Mouse (Mus musculus): ENCODE results near the gene Ttf1. TPM values are rescaled to one million over a fixed set of nuclear protein-coding genes. Genes with fewer than 3 reads are reported as not detected.

The Ttf1 gene
- polyA plus RNA-seq, 1 experiment from 2014 or later, result 11.7 TPM

Other genes with a start within 250 kb of the Ttf1 start
- 15.5 and 16.5 TPM in 2 replicates for gene Gtf3c4, start 219.9 kb upstream of the Ttf1 start, polyA plus RNA-seq (2015; fragmentation: Nextera tagmentation; extraction: Ambion mirVana)
- 14.9 and 15.6 TPM in 2 replicates for gene Ddx31, start 219.9 kb upstream of the Ttf1 start, polyA plus RNA-seq (2015; fragmentation: Nextera tagmentation; extraction: Ambion mirVana)
- gene Barhl1, start 143.6 kb upstream of the Ttf1 start, polyA plus RNA-seq (2015; fragmentation: Nextera tagmentation; extraction: Ambion mirVana), result not detected in 2 replicates
- 0.31 and 0.35 TPM in 2 replicates for gene Cfap77, start 5.2 kb upstream of the Ttf1 start, polyA plus RNA-seq (2015; fragmentation: Nextera tagmentation; extraction: Ambion mirVana)
- 8.2 and 11.7 TPM in 2 replicates for gene Setx, start 63.9 kb downstream of the Ttf1 start, polyA plus RNA-seq (2015; fragmentation: Nextera tagmentation; extraction: Ambion mirVana)
- gene Ntng2, start 192.7 kb downstream of the Ttf1 start, polyA plus RNA-seq (2015; fragmentation: Nextera tagmentation; extraction: Ambion mirVana), result 3.9 and 4.1 TPM in 2 replicates

Data from kidney, embryonic 15.5 days (tissue).